Mouse (Mus musculus): ENCODE measurements at regions not wholly inside any gene's neighbourhood (a gene's known extent, or its start where the extent isn't known, plus 50 kb on each side); places are given as distances from the start of the nearest gene placed in this dataset.

GRCm38 (mm10) chr8:24228148-24228547 lies 497.5 kb downstream of the Adam3 start:
- no peak for TF ChIP-seq CTCF (IDR thresholded peaks at IDR 0.05; ENCODE audit: borderline replicate concordance, control insufficient read depth, extremely low read depth, insufficient read depth, low read length, poor library complexity)
- no peak for TF ChIP-seq POLR2A (IDR thresholded peaks at IDR 0.05; ENCODE audit: control insufficient read depth, extremely low read depth, insufficient read depth, low read length, poor library complexity)
